Mouse (Mus musculus) MEL (cell line): ENCODE measurements at regions not wholly inside any gene's neighbourhood (a gene's known extent, or its start where the extent isn't known, plus 50 kb on each side); places are given as distances from the start of the nearest gene placed in this dataset.

Experiments used
- BHLHE40 ChIP-seq: IDR thresholded peaks from 2 replicates; pipeline ENCODE4 v1.6.1; 2012; ENCODE audit warnings: low read depth, mild to moderate bottlenecking, inconsistent platforms, low read length, improper control_type of control experiment, borderline replicate concordance
- CHD1 ChIP-seq: IDR thresholded peaks from 2 replicates; pipeline ENCODE4 v1.6.1; 2012; ENCODE audit warnings: low read depth, mild to moderate bottlenecking, inconsistent platforms, low read length, improper control_type of control experiment
- CTCF ChIP-seq, 3 experiments: IDR thresholded peaks in 2 of 3; conservative IDR thresholded peaks in 1 of 3; 2 replicates each; pipeline ENCODE4 v1.5.1; 2011 to 2012; ENCODE audit warnings: low read length in 3 of 3, low read depth in 2 of 3, mild to moderate bottlenecking in 2 of 3, improper control_type of control experiment in 1 of 3, inconsistent platforms in 1 of 3, mixed read lengths in 1 of 3, moderate library complexity in 1 of 3; ENCODE audit not compliant: control insufficient read depth in 1 of 3, insufficient read depth in 1 of 3, poor library complexity in 1 of 3, severe bottlenecking in 1 of 3
- GATA1 ChIP-seq: IDR thresholded peaks from 2 replicates; pipeline ENCODE4 v1.6.1; 2011; ENCODE audit warnings: low read depth, low read length, improper control_type of control experiment
- HCFC1 ChIP-seq: IDR thresholded peaks from 2 replicates; pipeline ENCODE4 v1.6.1; 2012; ENCODE audit warnings: low read depth, mild to moderate bottlenecking, inconsistent platforms, low read length, improper control_type of control experiment, moderate library complexity
- KAT2A ChIP-seq: conservative IDR thresholded peaks from 2 replicates; pipeline ENCODE4 v1.6.1; 2012; ENCODE audit warnings: low read depth, low read length, improper control_type of control experiment, inconsistent platforms
- NELFE ChIP-seq: IDR thresholded peaks from 2 replicates; pipeline ENCODE4 v1.6.1; 2011; ENCODE audit warnings: low read depth, low read length, improper control_type of control experiment
- POLR2A ChIP-seq, 2 experiments: IDR thresholded peaks; 2 replicates each; pipeline ENCODE4 v1.6.1; 2011 to 2012; ENCODE audit warnings: low read length in 2 of 2, mild to moderate bottlenecking in 2 of 2, control low read depth in 1 of 2, improper control_type of control experiment in 1 of 2, low read depth in 1 of 2, moderate library complexity in 1 of 2; ENCODE audit not compliant: control insufficient read depth in 1 of 2, insufficient read depth in 1 of 2, poor library complexity in 1 of 2
- POLR2AphosphoS5 ChIP-seq: IDR thresholded peaks from 2 replicates; pipeline ENCODE4 v1.6.1; 2012; ENCODE audit warnings: low read depth, borderline replicate concordance, mild to moderate bottlenecking, inconsistent platforms, low read length, moderate library complexity, mixed read lengths
- TCF12 ChIP-seq: IDR thresholded peaks from 2 replicates; pipeline ENCODE4 v1.6.1; 2014; ENCODE audit warnings: low read depth, mild to moderate bottlenecking, inconsistent platforms, low read length, improper control_type of control experiment, moderate library complexity
- USF2 ChIP-seq, 2 experiments: IDR thresholded peaks; 2 replicates each; pipeline ENCODE4 v1.6.1; 2011 to 2012; ENCODE audit warnings: improper control_type of control experiment in 2 of 2, low read length in 2 of 2, borderline replicate concordance in 1 of 2, inconsistent platforms in 1 of 2, low read depth in 1 of 2, mild to moderate bottlenecking in 1 of 2; ENCODE audit not compliant: insufficient read depth in 1 of 2

DNA sequence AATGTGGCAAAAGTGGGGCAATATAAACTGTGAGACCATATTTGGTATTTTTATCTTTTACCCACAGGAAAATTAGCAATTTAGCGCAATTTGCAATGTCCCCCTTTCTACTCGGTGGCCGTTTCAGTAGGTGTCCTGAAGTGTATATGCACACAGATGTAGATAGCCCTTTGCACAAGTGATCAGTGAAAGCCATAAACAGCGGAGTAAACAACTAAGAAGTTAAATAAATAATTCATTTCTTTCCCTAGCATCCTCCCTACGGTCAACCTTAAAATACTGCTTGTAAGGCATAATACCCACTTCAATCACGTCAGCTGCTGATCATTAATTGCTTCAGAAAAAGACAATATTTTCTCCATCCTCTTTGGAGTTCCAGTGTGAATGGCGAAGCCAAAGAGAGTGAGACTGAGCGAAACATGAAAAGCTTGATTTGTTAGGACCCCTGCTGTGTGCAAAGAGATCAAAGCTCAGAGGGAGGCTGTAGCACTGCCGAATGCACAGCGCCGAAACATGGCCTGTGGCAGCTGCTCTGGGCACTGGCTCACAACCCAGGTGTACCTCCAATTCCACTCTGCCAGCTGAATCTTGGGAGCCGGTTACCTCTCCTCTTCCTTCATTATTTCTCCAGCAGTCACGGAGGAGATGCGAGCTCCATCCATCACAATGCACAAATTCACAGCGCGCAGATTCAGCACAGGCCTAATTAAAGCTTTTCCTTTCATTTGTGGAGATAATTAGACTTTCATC is 618.1 kb upstream of the Tenm3 start:
- TF ChIP-seq POLR2AphosphoS5 (no peak), GATA1 (no peak), POLR2A (IDR thresholded peaks at IDR 0.05; ENCODE audit: control insufficient read depth in 1 of 2, insufficient read depth in 1 of 2, low read depth in 1 of 2, low read length in 2 of 2, poor library complexity in 1 of 2) (no peak), CTCF (IDR thresholded peaks at IDR 0.05 in 2 of 3, conservative IDR thresholded peaks at IDR 0.05 in 1 of 3; ENCODE audit: control insufficient read depth in 1 of 3, insufficient read depth in 1 of 3, low read depth in 2 of 3, low read length in 3 of 3, poor library complexity in 1 of 3, severe bottlenecking in 1 of 3) (no peak), NELFE (no peak), USF2 (IDR thresholded peaks at IDR 0.05; ENCODE audit: borderline replicate concordance in 1 of 2, insufficient read depth in 1 of 2, low read depth in 1 of 2, low read length in 2 of 2) (no peak), BHLHE40 (no peak), TCF12 (no peak), HCFC1 (no peak), CHD1 (no peak), KAT2A (no peak)
